Mouse (Mus musculus) spleen, adult 2 months (tissue): ENCODE measurements at regions not wholly inside any gene's neighbourhood (a gene's known extent, or its start where the extent isn't known, plus 50 kb on each side); places are given as distances from the start of the nearest gene placed in this dataset.

Experiments used
- CTCF ChIP-seq: fragments of 200-500 bp; IDR thresholded peaks from 2 replicates; pipeline ENCODE4 v1.5.1; 2011; ENCODE audit warnings: mild to moderate bottlenecking, inconsistent platforms; ENCODE audit not compliant: insufficient read depth, insufficient read length, insufficient replicate concordance; ENCODE audit errors: extremely low read depth
- POLR2A ChIP-seq: fragments of 200-500 bp; IDR thresholded peaks from 2 replicates; pipeline ENCODE4 v1.6.1; 2011; ENCODE audit warnings: low read depth, low read length, inconsistent platforms

DNA sequence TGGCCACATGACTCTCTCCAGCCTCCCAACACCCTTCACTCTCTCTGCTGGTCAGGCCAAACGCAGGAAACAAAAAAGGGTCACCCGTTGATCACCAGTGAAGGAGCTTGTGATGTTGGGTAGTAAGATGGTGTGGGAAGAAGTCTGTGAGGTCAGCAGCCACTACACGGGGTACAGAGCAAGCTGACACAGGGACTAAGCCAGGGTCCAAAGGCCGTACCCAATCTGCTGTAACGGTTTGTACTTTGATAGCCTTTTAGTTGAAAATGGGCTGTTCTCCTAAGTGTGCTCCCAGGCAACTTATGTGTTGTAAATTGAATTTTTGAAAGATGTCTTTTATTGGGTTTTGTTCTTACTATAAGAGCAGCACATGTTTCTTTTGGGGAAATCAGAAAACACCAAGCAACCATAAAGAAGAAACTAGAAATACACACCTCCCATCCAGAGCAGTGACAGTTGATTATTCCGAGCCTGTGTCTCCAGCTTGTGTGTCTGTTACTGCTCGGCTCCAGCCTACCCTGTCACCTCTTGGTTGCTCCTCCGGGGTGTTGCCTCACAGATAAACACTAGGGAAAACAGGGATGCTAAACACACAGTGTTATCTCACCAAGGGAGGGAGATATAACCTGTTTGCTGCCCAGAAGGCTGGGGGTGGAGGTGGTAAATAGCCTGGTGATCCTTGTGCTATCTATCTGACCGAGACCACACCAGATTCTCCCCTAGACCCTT lies 158.4 kb upstream of the Usp24 start:
- TF ChIP-seq POLR2A (no peak), CTCF (no peak)
